Mouse (Mus musculus): ENCODE data around the gene Psd4.

DNA sequence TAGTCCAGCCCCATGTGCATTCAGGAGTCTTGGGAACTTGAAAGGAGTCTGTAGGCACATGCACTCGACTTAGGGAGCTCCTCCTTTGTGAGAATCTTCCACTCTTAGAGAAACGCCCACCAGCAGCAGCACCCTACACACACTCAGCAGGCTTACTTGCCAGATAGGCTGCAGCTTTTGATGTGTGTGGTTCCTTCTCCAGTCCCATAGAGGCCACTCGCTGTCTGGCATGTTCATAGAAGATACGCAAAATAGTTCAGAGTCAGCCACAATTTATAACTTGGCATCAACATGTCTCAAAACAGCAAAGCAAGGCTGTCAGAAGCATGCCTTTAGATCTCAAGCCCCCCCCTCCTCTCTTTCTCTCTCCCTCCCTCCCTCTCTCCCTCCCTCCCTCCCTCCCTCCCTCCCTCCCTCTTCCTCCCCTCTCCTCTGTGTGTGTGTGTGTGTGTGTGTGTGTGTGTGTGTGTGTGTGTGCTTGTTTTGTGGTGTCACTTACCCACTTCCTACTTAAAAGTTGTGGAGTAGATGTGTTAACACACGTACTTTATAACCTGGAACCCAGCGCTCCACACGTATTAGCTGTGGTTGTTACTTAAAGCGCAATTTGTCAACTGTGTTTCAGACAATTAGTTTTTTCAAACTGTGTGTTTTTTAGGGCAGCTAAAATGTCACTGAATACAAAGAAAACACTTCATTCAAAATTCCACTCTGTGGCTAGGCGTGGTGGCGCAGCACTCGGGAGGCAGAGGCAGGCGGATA lies 985 bp upstream of the Psd4 start:
- TF ChIP-seq FLI1 (IDR thresholded peaks at IDR 0.05; ENCODE audit: low read length) = no peak
- TF ChIP-seq GATA1 (IDR thresholded peaks at IDR 0.05; ENCODE audit: borderline replicate concordance, low read length) = no peak

Measured in megakaryocyte, embryonic 14.5 days (primary cell).